Mouse (Mus musculus): ENCODE results near the gene Wdr18. TPM values are rescaled to one million over a fixed set of nuclear protein-coding genes. Genes with fewer than 3 reads are reported as not detected.

Gene Wdr18
- total and polyA plus RNA-seq, 3 experiments: 54.2 to 92.1 (median 70.8) TPM

DNA sequence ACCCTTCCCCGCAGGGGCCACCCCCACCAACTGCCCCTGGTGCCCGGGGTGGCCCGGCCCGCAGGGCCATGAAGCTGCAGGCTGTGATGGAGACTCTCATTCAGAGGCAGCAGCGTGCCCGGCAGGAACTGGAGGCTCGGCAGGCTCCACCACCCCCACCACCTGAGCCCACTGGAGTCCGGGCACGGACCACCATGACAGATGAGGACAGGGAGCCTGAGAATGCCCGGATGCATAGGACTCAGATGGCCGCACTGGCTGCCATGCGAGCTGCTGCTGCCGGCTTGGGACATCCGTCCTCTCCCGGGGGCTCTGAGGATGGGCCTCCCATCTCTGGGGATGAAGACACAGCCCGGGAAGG lies 29.1 kb upstream of the Wdr18 start:
- no peak for DNase-seq (ENCODE audit: extremely low read depth)
- H3K4me1 ChIP-seq (ENCODE audit: control insufficient read depth in 1 of 2, insufficient read depth in 2 of 2): peaks cover 32 to 71% of the 10 kb centered on the region in 2 experiments
- H3K79me2 ChIP-seq (replicated peaks; ENCODE audit: control insufficient read depth, extremely low read depth, insufficient read depth, poor library complexity, severe bottlenecking): peaks cover 89% of the 10 kb centered on the region
- H3K9ac ChIP-seq (ENCODE audit: insufficient read depth, low read depth): peak overlapping the region; percentile 98
- peaks cover 49 to 61% of the 10 kb centered on the region in 2 experiments for H3K36me3 ChIP-seq (replicated peaks in 1 of 2; ENCODE audit: control insufficient read depth in 1 of 2, insufficient read depth in 1 of 2, low read length in 1 of 2)
- H3K9me3 ChIP-seq (replicated peaks; ENCODE audit: low read length): no peaks in the 10 kb centered on the region
- H3K4me3 ChIP-seq (replicated peaks in 1 of 3; ENCODE audit: low read depth in 2 of 3, low read length in 2 of 3, poor library complexity in 1 of 3): peak overlapping the region; percentile 72 to 96 (median 91)
- in situ Hi-C loops (cut with MboI; ENCODE audit: low pct_ligation_motif_present, low pct_unique_long_range_greater_than_20kb, low sequenced_read_pairs): no loop called here
- TF ChIP-seq POLR2A (IDR thresholded peaks at IDR 0.05; ENCODE audit: low read depth, low read length) (no peak; the same call in 1 of the 2 replicates), ZMIZ1 (IDR thresholded peaks at IDR 0.05; ENCODE audit: low read depth, low read length) (no peak), KAT2A (IDR thresholded peaks at IDR 0.05; ENCODE audit: insufficient replicate concordance, low read length) (no peak), MAZ (IDR thresholded peaks at IDR 0.05; ENCODE audit: low read depth, low read length) (no peak), E2F4 (IDR thresholded peaks at IDR 0.05; ENCODE audit: insufficient replicate concordance, low read depth, low read length) (no peak), SIN3A (IDR thresholded peaks at IDR 0.05; ENCODE audit: low read length) (no peak; the same call in 1 of the 2 replicates), JUND (conservative IDR thresholded peaks at IDR 0.05; ENCODE audit: low read depth, low read length) (no peak), POLR2AphosphoS2 (IDR thresholded peaks at IDR 0.05; ENCODE audit: low read depth, low read length) (no peak)
- no peaks in the 10 kb centered on the region for H3K27me3 ChIP-seq (replicated peaks)
- dilution Hi-C loops (cut with MboI; ENCODE audit: extremely low pct_ligation_motif_present, extremely low pct_unique_long_range_greater_than_20kb, low sequenced_read_pairs): no loop called here
- H3K27ac ChIP-seq (ENCODE audit: insufficient read depth, low read depth): peak overlapping the region; percentile 65
- peak overlapping the region; percentile 78 for H3K4me2 ChIP-seq (ENCODE audit: insufficient read depth, low read depth, poor library complexity, severe bottlenecking)

DNA sequence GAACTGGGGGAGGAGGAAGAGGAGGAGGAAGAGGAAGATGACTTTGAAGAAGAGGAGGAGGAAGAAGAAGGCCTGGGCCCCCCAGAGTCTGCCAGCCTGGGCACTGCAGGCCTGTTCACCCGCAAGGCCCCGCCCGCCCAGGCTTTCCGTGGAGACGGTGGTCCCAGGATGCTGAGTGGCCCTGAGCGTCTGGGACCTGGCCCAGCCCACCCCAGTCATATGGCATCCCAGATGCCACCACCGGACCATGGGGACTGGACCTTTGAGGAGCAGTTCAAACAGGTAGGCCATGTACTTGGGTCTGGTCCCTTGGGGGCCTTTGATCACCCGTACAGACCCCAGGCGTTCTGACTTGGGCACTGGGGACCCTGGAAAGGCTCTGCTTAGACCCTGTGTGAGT lies 28.2 kb upstream of the Wdr18 start:
- no peaks in the 10 kb centered on the region for H3K27me3 ChIP-seq (replicated peaks)
- H3K9me3 ChIP-seq (replicated peaks; ENCODE audit: low read length): no peaks in the 10 kb centered on the region
- peaks cover 99% of the 10 kb centered on the region for H3K79me2 ChIP-seq (replicated peaks; ENCODE audit: control insufficient read depth, extremely low read depth, insufficient read depth, poor library complexity, severe bottlenecking)
- no peak for DNase-seq (ENCODE audit: extremely low read depth)
- in situ Hi-C loops (cut with MboI; ENCODE audit: low pct_ligation_motif_present, low pct_unique_long_range_greater_than_20kb, low sequenced_read_pairs) (no loop called here), dilution Hi-C loops (cut with MboI; ENCODE audit: extremely low pct_ligation_motif_present, extremely low pct_unique_long_range_greater_than_20kb, low sequenced_read_pairs) (no loop called here)
- peak overlapping the region; percentile 98 for H3K9ac ChIP-seq (ENCODE audit: insufficient read depth, low read depth)
- TF ChIP-seq ELF1 (IDR thresholded peaks at IDR 0.05; ENCODE audit: low read depth, low read length) (0 out of 2 replicates have a peak, but pooled peaks have one; percentile 6), MAZ (IDR thresholded peaks at IDR 0.05; ENCODE audit: low read depth, low read length) (no peak), USF1 (IDR thresholded peaks at IDR 0.05; ENCODE audit: low read depth, low read length) (no peak), CHD1 (IDR thresholded peaks at IDR 0.05; ENCODE audit: low read depth, low read length) (no peak), SIN3A (IDR thresholded peaks at IDR 0.05; ENCODE audit: low read length) (0 out of 2 replicates have a peak, but pooled peaks have one; percentile 8), POLR2AphosphoS2 (IDR thresholded peaks at IDR 0.05; ENCODE audit: low read depth, low read length) (peak; percentile 34; the same call in 1 of the 2 replicates), NELFE (IDR thresholded peaks at IDR 0.05; ENCODE audit: low read depth, low read length) (no peak), JUN (IDR thresholded peaks at IDR 0.05; ENCODE audit: insufficient read depth, low read depth, low read length) (no peak)
- peak overlapping the region; percentile 78 for H3K4me2 ChIP-seq (ENCODE audit: insufficient read depth, low read depth, poor library complexity, severe bottlenecking)
- H3K27ac ChIP-seq (ENCODE audit: insufficient read depth, low read depth): peak overlapping the region; percentile 76
- peaks cover 40 to 75% of the 10 kb centered on the region in 2 experiments for H3K4me1 ChIP-seq (ENCODE audit: control insufficient read depth in 1 of 2, insufficient read depth in 2 of 2)
- H3K4me3 ChIP-seq (replicated peaks in 1 of 3; ENCODE audit: low read depth in 2 of 3, low read length in 2 of 3, poor library complexity in 1 of 3): peak overlapping the region; percentile 72 to 96 (median 91)
- peaks cover 55 to 71% of the 10 kb centered on the region in 2 experiments for H3K36me3 ChIP-seq (replicated peaks in 1 of 2; ENCODE audit: control insufficient read depth in 1 of 2, insufficient read depth in 1 of 2, low read length in 1 of 2)

DNA sequence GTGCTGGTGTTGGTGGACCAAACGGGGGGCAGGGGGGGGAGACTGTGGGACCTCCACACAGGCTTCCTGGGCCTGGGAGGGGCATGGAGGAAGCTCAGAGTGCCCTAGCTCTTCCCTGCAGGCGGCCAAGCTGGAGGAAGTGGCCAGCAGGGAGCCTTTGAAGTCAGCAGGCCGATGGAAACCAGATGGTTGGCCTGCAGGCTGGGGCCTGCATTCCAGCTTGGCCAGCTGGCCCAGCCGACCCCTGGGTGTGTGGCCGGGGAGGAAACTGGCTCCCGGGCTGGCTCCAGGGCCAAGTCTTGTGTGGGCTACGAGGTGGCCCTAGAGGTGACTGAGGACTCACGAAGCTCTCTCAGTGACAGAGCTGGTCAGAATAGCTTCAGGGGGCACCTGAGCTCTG lies 27.2 kb upstream of the Wdr18 start:
- in situ Hi-C loops (cut with MboI; ENCODE audit: low pct_ligation_motif_present, low pct_unique_long_range_greater_than_20kb, low sequenced_read_pairs) (no loop called here), dilution Hi-C loops (cut with MboI; ENCODE audit: extremely low pct_ligation_motif_present, extremely low pct_unique_long_range_greater_than_20kb, low sequenced_read_pairs) (no loop called here)
- Histone ChIP-seq H3K9ac (ENCODE audit: insufficient read depth, low read depth) (peak overlapping the region; percentile 22), H3K36me3 (replicated peaks in 1 of 2; ENCODE audit: control insufficient read depth in 1 of 2, insufficient read depth in 1 of 2, low read length in 1 of 2) (peaks cover 63 to 80% of the 10 kb centered on the region in 2 experiments), H3K27ac (ENCODE audit: insufficient read depth, low read depth) (peak overlapping the region; percentile 76), H3K79me2 (replicated peaks; ENCODE audit: control insufficient read depth, extremely low read depth, insufficient read depth, poor library complexity, severe bottlenecking) (peaks cover 100% of the 10 kb centered on the region), H3K4me2 (ENCODE audit: insufficient read depth, low read depth, poor library complexity, severe bottlenecking) (peak overlapping the region; percentile 78), H3K27me3 (replicated peaks) (no peaks in the 10 kb centered on the region), H3K4me1 (ENCODE audit: control insufficient read depth in 1 of 2, insufficient read depth in 2 of 2) (peaks cover 48 to 84% of the 10 kb centered on the region in 2 experiments), H3K9me3 (replicated peaks; ENCODE audit: low read length) (no peaks in the 10 kb centered on the region), H3K4me3 (replicated peaks in 1 of 3; ENCODE audit: low read depth in 2 of 3, low read length in 2 of 3, poor library complexity in 1 of 3) (peak overlapping the region; percentile 72 to 96 (median 91))
- no peak for DNase-seq (ENCODE audit: extremely low read depth)
- TF ChIP-seq ETS1 (conservative IDR thresholded peaks at IDR 0.05; ENCODE audit: low read depth, low read length) (no peak), UBTF (IDR thresholded peaks at IDR 0.05; ENCODE audit: low read depth, low read length) (peak; percentile 1; the same call in 1 of the 2 replicates), TCF12 (IDR thresholded peaks at IDR 0.05; ENCODE audit: low read depth, low read length) (peak; percentile 63; the same call in 1 of the 2 replicates), SIN3A (IDR thresholded peaks at IDR 0.05; ENCODE audit: low read length) (0 out of 2 replicates have a peak, but pooled peaks have one; percentile 0), MAFK (IDR thresholded peaks at IDR 0.05; ENCODE audit: insufficient replicate concordance, low read length) (no peak)
